Mouse (Mus musculus) urinary bladder, adult 2 months (tissue): Measurements from ENCODE around the gene Sik3. TPM values are rescaled to one million over a fixed set of nuclear protein-coding genes. Genes with fewer than 3 reads are reported as not detected.
"Not testable (repeated sequence)": the region's sequence is repeated elsewhere in the genome, so short reads cannot be mapped to it uniquely, and the experiment has no call there.

Experiments
- DNase-seq: peaks from one replicate; pipeline ENCODE4 v3.0.0; 2022; ENCODE audit warnings: low spot score
- polyA plus RNA-seq: library from polyadenylated mRNA; depleted of rRNA; stranded (reverse); fragments of >200 nt; gene quantifications from 2 replicates; pipeline ENCODE4 v1.2.3, GENCODE M21; 2012

Sik3 gene
- polyA plus RNA-seq, 1 experiment, result 9.7 TPM

DNA sequence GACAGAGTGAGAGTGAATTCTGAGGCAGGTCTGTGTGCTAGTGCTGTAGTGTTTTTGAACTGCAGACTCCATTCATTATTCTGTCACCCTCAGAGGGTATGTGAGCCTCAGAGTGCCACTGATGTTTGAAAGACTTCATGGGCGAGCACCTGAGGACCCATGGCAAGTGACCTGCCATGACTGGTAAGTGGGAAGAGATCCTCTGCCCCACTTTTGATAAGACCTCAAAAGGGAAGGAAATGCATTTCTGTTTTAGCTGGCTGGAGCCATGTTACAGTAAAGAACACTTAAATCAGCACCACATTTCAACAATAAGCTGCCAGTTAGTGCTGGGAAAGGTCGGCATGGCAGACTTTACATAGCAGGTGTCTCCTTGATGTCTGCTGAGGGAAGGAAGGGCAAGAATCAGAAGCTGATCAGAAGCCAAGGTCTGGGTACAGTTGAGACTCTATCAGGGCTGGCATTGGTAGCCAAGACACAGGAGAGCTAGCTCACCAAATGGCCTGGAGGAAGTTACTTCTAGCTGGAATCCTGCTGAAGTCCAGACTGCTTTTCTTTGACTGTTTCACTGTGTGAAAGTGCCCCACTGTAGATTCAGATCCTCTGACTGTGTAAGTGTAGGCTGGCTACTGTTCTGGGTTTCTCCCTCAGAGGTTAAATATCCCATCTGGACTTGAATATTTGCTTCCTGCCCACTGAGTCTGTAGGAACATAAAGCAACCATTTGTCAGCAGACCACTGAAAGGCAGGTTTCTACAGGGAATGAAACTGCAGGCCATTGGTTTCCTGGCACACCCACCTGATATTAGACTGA, 138.5 kb downstream of the Sik3 start:
- DNase-seq, result no peak

GRCm38 (mm10) chr9:46151704-46152040, 139.1 kb downstream of the Sik3 start:
- DNase-seq, result no peak

DNA sequence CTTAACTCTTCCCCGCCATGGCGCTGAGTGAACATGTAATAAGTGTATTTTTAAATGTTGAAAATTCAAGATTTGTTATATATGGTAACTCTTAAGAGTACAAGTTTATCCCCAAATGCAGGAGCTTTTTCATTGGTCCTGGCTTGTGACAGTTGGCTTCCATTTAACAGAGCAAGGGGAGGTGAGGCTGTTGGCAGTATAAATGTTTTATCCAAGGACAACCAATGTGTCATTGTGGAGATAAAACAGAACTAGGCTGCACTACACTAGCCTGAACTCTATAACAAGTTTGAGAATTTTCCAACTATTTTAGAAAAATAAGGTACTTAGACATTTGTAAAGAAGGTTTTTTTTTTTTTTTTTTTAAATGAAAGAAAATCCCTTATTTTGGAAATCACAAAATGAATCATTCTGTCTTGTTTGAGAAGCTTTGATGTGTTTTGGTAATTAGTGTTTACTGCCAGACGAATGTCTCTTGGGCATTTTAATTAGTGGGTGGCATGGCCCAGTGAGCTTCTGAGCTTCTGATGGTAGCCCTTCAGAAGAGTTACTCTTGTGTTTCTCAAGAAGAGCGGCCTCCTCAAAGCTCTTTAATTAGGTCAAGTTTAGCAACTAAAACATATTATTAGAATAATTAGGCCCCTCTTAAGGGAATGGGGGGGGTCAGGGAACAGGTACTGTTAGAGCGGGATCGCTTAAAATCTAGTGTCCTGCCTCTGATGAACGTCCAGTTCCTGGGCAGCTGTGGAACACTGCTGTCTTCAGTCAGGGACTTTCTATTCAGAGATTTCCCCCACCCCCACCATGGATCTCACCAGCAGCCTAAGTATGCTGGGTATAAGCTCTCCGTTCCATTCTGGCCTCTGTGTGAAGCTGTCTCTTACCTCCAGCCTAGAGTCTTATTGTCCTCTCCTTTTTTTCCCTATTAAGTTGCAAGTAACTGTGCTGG, 139.7 kb downstream of the Sik3 start:
- DNase-seq, result no peak

DNA sequence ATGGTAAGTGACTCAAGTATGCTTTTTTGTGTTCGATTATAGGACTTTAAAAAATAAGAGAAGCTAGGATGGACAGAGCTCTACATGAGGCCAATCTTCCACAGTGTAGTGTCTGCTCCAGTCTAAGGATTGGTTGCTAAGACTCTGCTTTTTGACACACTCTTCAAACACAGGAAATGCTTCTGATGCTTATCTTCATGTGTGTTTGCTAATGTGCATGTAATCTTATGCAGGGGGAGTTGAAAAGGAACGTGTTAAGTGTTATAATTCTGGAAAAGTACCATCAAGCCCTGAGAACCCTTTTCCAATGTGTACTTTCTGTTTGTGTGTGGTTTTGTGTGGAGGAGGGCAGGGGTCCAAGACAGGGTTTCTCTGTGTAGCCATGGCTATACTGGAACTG, 141.8 kb downstream of the Sik3 start:
- no peak for DNase-seq

- DNase-seq, result no peak
Observed at GRCm38 (mm10) chr9:46155026-46155425, 142.4 kb downstream of the Sik3 start.

DNA sequence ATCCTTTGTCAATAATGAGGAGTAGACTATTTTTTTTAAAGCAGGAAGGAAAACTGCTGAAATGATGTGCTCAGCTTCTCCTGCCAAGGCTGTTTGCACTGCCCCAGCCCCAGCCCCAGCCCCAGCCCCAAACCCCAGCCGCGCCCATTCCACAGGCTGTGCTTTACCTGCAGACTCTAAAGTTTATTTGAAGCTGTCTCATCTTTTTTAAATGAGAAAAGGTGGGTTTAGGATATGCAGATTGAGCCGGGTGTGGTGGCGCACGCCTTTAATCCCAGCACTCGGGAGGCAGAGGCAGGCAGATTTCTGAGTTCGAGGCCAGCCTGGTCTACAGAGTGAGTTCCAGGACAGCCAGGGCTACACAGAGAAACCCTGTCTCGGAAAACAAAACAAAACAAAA, 143.2 kb downstream of the Sik3 start:
- DNase-seq, result not testable (repeated sequence)

DNA sequence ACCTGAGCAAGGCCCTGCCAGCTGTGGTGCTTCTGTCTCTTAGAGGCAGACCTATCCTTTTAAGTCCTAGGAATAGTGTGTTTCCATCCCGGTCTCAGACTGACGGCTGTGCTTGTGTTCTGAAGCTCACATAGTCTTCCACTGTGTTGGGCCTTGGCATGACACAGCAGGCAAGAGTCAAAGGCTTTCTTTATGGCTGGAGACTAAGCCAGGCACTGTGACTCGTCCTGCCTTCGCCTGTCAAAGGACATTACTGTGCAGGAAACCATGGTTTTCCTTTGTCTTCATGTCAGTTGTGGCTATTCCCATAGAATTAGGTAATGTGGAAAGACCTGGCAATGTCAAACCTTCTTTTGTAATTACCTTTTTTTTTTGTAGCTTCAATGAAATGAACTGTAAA, 144.1 kb downstream of the Sik3 start:
- no peak for DNase-seq

DNA sequence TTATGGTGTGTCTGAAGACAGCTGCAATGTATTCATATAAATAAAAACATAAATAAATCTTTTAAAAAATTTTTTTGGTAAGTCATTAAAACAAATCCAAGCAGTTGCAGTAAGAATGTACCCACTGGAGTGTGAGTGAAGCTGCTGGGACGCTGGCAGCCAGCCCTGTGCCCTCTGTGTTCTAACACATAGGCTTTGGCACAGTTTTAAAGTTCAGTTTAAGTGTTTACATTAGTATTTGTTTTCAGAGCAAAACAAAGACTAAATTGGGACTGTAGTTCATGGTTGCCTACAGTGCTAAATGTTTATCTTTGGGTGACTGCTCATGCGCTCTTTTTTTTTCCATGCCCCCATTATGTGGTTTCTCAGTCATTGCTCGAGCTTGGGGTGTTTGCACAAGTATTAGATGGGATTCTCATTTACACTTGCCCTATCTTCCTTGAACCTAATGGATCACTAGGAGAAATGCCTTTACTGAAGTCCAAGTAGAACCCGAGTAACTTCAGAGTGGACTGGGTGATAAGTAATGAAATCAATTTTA, 145.7 kb downstream of the Sik3 start:
- DNase-seq, result no peak

DNA sequence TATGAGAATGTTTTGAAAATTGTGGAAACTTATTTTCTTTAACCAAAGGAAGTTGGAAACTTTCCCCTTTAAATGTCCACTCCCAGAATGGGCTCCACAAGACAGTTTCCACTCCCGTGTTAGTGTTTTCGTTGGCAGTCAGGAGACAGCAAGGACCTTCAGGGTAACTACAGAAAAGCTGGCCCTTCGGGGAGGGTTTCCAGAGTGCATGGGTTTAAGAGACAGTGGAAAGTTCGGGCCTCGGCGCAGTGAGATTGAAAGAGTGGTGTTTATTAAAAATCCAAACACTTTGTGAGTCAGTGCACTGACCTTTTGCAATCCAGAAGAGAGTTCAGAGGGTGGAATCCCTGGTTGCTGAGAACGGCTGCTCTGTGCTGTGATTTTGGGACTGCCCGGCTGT, 150.8 kb downstream of the Sik3 start:
- DNase-seq, result no peak

- DNase-seq, result no peak
Observed at GRCm38 (mm10) chr9:46168802-46169201, 156.2 kb downstream of the Sik3 start.

DNA sequence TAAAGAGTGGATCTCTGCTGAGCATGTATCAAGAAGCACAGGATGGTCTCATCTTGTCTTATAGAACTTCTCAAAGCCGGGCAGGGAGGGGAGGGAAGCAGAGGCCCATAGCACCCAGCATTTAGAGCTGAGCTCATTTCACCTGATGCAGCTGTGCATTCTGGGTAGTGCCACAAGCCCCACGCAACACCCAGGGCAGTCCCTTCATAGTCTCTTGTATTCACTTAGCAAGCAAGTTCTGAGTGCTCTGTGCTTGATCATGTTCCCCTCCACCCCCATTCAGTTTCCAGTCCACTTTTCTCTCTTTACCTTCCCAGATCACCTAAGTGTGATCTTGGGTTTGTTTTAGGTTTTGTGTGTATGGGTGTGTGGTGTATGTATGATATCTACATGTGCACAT, 159.6 kb downstream of the Sik3 start:
- no peak for DNase-seq

- no peak for DNase-seq
Observed at GRCm38 (mm10) chr9:46172953-46173352, 160.3 kb downstream of the Sik3 start.

DNA sequence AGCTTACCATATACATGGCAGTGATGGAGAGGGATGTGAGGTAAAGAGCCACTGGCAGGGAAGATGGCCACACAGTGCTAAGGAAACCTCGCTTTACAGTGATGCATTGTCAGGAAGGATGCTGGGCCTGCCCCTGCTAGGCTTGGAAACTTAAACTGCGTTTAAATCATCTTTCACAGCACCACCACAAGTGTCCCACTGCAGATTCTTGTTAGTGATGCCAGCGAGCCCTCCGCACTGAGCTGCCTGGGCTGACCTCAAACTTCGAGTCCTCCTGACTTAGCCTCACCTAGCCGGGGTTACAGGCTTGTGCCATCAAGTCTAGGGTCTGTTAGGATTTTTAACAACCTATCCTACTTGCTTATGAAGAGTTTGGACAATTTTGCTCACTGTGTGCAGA, 161.3 kb downstream of the Sik3 start:
- DNase-seq, result no peak

DNA sequence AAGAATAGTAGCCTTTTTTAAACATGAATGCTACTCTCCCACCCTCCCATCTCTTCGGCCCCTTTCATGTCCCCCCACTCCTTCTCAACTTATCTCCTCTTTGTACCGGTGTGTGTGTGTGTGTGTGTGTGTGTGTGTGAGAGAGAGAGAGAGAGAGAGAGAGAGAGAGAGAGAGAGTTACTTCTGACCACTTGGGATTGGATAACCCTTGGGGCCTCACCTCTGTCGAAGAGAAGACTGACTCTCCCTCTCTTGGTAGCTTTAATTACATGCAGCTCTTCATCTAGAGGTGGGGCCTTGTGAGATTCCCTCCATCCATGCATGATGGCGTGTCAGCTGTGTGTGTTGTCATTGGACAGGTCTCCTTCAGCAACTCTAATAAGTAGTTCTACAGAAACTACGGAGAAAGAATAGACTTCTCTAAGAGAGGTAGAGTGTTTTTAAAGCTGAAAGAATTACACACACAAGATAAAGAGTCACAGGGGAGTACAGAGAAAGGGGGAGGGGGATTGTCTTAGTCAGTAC, 162.2 kb downstream of the Sik3 start:
- DNase-seq, result no peak

- no peak for DNase-seq
Observed at GRCm38 (mm10) chr9:46175300-46175699, 162.7 kb downstream of the Sik3 start.

GRCm38 (mm10) chr9:46175938-46176375, 163.3 kb downstream of the Sik3 start:
- DNase-seq, result no peak

- no peak for DNase-seq
Observed at GRCm38 (mm10) chr9:46176613-46177012, 164.0 kb downstream of the Sik3 start.

- DNase-seq, result no peak
Observed at GRCm38 (mm10) chr9:46178595-46178994, 166.0 kb downstream of the Sik3 start.

- no peak for DNase-seq
Observed at GRCm38 (mm10) chr9:46181297-46181696, 168.7 kb downstream of the Sik3 start.

DNA sequence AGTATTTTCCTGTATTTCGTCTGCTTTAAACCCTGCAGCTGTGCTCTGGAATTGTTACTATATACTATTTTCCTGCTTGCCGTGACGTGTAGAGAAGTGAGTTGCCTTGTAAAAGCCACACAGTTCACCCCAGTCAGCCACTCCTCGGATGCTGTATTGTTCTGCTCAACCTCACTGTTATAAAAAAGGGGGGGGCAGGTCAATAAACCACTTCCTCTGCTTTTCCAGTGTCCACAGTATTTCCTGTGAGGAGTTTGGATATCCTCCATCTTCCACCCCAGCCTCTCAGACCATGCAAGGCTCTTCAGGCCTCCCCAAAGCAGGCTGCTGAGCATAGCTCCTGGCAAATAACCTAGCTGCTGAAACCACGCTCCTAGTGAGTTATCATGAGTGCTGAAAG, 171.9 kb downstream of the Sik3 start:
- DNase-seq, result no peak

GRCm38 (mm10) chr9:46185191-46185590, 172.6 kb downstream of the Sik3 start:
- no peak for DNase-seq

DNA sequence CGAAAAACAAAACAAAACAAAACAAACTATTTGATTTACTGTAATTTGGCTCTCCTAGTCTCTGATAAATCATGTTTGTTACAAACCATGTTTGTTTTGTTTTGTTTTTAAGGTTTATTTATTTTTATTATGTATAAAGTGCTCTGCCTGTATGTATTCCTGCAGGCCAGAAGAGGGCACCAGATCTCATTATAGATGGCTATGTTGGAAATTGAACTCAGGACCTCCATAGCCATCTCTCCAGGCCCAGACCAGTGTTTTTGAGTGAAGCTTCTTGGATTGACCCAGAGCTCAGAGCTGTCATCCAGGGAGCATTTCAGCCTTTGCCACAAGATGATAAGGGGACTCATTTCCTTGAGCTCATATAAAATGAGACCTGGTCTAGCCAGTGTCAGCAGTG, 173.8 kb downstream of the Sik3 start:
- no peak for DNase-seq
